Mouse (Mus musculus) small intestine, adult 2 months (tissue): Measurements from ENCODE around the gene Tsc2.

Experiments
- CTCF ChIP-seq: fragments of 200-500 bp; IDR thresholded peaks from 2 replicates; pipeline ENCODE4 v1.5.1; 2012; ENCODE audit warnings: low read depth, mild to moderate bottlenecking, control low read depth, inconsistent platforms, low read length, moderate library complexity, mixed read lengths; ENCODE audit not compliant: insufficient replicate concordance, insufficient read length; ENCODE audit errors: extremely low read depth
- POLR2A ChIP-seq: fragments of 200-500 bp; IDR thresholded peaks from 2 replicates; pipeline ENCODE4 v1.6.1; 2012; ENCODE audit warnings: low read depth, mild to moderate bottlenecking, control low read depth, inconsistent platforms, low read length, moderate library complexity

GRCm38 (mm10) chr17:24649581-24650069 lies 17.2 kb upstream of the Tsc2 start:
- TF ChIP-seq CTCF (no peak), POLR2A (no peak)
